Mouse (Mus musculus) kidney, postnatal 25 days (tissue): ENCODE results near the gene Anln.

Experiments
- DNase-seq, 2 experiments: peaks; one replicate each; pipeline ENCODE4 v3.0.0; 2021; ENCODE audit warnings: mixed read lengths in 2 of 2

Anln gene

DNA sequence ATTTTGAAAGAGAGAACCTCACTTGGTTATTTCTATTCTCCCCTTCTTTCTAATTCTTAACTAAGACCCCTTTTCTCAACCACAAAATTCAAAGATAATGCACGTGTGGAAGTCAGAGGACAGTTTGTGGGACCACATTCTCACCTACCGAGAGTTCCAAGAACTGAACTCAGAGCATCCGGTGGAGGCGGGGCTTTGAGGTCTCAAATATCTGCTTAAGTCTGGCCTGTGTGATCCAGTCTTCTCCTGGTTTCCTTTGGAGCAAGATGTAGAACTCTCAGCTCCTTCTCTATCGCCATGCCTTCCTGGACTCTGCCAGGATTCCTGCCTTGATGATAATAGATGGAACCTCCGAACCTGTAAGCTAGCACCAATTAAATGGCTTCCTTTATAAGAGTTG lies 13.0 kb upstream of the Anln start:
- DNase-seq: no peak

- DNase-seq: peak in 1 of 2 experiments; percentile 21
Observed at GRCm38 (mm10) chr9:22399021-22399420, 10.0 kb upstream of the Anln start.

DNA sequence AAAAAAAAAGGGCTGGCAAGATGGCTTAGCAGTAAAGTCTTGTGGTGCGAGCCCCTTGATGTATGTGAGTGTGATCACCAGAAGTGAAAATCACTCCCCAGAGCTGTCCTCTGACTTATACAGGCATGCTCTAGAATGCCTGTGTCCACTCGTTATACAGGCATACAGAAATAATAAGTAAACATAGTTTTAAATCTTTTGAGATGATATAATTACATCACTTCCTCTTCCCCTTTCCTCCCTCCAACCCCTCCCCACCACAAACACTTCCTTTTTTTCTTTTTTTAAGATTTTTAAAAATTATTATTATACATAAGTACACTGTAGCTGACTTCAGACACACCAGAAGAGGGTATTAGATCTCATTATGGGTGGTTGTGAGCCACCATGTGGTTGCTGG lies 5.7 kb upstream of the Anln start:
- no peak for DNase-seq

DNA sequence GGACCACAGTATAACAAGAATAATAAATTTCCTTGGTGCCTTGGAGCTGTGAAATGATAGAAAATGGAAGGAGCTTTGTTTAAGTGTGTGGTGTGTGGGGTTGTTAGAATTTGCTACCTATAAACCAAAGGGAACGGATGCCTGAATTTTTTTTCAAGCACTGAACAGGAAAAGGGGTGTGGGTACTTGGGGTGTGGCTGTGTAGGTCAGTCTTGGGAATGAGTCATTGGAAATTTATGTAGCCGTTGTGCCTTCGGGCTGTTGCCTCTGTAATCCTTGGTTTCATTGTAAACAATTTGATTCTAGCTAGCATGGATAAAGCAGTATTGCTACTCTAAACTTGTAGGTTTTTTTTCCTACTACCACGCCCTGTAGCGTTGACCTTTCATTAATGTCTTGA lies 1.4 kb upstream of the Anln start:
- no peak for DNase-seq

DNA sequence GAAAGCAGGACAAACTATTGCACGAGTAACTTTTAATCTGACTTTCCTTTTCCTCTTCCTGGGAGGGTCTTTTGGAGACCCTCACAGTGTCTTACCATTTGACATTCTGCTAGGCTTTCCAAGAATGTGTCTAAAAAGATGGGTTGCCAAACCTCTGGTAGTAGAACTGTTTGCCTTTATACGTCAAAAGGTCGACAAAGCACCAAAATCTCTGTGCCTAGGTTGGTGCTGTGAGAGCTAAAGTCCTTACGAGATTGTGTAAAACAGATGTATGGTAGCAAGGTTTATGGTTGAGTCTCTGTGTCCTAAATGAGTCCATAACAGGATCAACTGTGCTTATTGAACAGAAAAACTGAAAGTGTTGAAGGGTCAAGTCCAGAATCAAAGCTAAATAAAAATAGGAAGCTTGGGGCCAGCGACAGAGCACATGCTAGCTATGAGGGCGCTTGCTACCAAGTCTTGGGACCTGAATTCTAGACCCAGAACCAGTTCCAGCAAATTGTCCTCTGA lies 803 bp upstream of the Anln start:
- no peak for DNase-seq

DNA sequence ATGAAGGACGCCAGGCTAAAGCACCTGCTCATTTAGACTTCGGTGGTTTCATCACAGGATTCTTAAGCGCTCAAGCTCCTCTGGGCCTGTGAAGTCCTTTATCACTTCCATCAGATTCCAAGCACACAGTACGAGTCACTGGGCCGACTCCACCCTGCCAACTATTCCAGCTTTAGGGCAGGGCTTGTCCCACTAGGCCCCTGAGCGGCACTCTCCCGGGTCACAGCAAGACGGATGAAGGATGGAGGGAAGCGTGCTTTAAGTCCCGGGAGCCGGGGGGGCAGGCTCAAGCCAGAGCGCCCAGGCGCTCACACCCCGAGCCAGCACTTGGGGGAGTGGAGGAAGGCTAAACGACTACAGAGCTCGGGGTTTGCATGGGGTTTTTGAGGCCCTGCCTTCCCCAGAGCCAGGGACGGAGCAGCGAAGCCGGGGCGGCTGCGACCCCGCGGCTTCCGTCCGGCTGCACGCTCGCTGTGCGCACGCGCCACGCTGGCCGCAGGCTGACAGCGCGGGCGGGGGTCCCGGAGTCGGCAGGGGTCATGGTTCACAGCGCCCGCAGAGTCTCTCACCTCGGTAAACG lies 497 bp downstream of the Anln start:
- peak; percentile 6 to 45 for DNase-seq

GRCm38 (mm10) chr9:22387901-22388300 lies 1.1 kb downstream of the Anln start:
- DNase-seq: no peak

GRCm38 (mm10) chr9:22385890-22386289 lies 3.1 kb downstream of the Anln start:
- DNase-seq: no peak

- DNase-seq: no peak
Observed at GRCm38 (mm10) chr9:22376086-22376485, 12.9 kb downstream of the Anln start.

GRCm38 (mm10) chr9:22372760-22373159 lies 16.2 kb downstream of the Anln start:
- peak; percentile 41 to 42 for DNase-seq

GRCm38 (mm10) chr9:22368030-22368429 lies 21.0 kb downstream of the Anln start:
- no peak for DNase-seq

- no peak for DNase-seq
Observed at GRCm38 (mm10) chr9:22366621-22367020, 22.4 kb downstream of the Anln start.

- DNase-seq: no peak
Observed at GRCm38 (mm10) chr9:22366221-22366620, 22.8 kb downstream of the Anln start.

DNA sequence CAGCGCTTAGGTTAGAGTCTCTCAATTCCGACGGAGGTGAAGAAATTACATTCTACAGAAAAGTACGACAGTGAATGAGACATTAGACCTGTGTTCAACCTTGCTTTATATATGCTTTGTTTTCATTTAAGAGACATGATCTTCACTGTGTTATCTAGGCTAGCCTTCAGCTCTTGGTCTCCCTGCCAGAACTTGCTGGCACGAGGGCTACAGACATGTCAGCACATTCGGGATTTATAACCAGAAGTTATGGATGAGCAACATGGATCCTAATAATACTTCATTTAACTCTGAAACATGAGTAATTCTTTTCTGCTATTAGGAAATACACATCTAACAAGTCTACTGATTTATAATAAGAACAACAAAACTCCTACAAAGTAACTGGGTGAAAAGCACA lies 28.1 kb downstream of the Anln start:
- no peak for DNase-seq

- DNase-seq: no peak
Observed at GRCm38 (mm10) chr9:22355919-22356318, 33.1 kb downstream of the Anln start.

DNA sequence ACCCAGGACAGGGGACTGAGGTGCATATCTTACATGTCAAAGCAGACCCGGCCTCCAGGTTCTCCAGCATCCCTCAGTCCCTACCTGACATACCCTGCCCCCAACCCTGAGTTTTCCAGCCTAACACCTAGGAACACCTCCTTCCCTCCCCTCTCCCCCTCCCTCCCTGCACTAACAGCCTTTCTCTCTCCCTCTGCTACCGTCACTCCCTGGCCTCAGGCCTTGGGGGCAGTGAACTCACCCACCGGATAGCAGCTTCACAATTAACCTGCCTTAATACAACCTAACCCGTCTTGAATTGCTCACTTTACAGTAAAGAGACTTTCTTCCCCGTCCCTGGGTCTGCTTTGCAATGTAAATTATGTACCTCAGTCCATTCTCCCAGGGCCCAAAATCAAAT lies 35.1 kb downstream of the Anln start:
- DNase-seq: no peak

GRCm38 (mm10) chr9:22353465-22353864 lies 35.5 kb downstream of the Anln start:
- no peak for DNase-seq

GRCm38 (mm10) chr9:22340331-22340730 lies 48.7 kb downstream of the Anln start:
- no peak for DNase-seq

DNA sequence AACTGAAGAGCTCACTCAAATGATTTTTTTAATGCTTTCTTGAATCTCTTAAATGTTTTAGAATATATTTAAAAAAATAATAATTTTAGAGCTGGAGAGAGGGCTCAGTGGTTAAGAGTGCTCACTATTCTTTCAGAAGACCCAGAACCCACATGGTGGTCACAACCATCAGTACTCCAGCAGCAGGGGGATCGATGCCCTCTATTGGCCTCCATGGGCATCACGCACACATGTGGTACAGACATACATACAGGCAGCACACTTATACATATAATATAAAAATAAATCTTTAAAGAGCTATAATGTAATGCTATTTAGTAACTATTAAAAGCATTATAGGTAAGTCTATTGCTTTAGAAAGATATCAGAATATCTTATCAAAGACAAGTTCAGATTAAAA lies 51.8 kb downstream of the Anln start:
- DNase-seq: no peak

DNA sequence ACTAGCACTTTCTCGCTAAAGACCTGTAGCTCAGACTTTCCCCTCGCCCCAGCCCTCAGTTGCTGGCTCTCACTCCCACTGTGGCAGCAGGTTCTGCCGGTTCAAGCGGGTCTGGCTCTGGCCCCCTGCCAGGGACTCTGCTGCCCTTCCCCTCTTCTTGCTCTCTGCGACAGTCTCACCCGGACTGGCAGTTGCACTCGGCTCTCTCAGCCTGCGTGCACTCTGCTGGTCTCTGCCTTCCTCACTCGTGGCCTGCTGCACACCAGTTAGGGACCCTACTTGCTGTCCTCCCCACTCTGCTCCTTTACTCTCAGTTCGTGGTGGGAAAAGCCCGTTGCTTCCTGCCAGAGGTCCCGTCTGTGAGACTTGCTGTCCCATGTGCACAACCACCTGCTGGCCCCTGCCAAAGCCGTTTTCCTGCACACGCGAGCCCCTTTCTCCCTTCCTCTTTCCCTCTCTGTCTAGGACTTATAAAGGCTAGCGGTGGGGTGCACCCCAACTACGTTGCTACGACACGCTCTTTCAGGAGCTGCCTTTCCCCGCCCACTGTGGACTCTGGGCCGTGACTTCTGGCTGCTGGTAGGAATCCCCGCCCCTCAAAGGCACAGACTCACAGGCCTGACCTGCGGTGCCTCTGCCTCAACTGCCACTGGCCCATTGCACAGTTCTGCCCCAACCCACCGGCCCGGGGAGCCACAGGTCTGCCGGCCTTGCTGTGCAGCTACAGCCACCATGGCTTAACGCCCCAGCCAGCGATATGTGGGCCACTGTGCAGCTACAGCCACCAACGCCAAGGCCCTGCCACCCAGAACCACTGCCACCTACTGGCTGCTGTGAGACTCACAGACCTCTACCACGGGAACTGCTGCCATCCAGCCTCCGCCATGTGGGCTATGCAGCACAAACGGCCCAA lies 61.3 kb downstream of the Anln start:
- DNase-seq: peak; percentile 91 to 96

- DNase-seq: peak; percentile 91 to 95
Observed at GRCm38 (mm10) chr9:22327099-22327474, 61.9 kb downstream of the Anln start.

- DNase-seq: no peak
Observed at GRCm38 (mm10) chr9:22324579-22324978, 64.4 kb downstream of the Anln start.

- DNase-seq: no peak
Observed at GRCm38 (mm10) chr9:22322381-22323211, 66.4 kb downstream of the Anln start.
